Mouse (Mus musculus) heart, embryonic 15.5 days (tissue): ENCODE data around the gene Usp42. TPM values are rescaled to one million over a fixed set of nuclear protein-coding genes. Genes with fewer than 3 reads are reported as not detected.

Source experiments
- ATAC-seq: fragments of 200-750 bp; cut with Nextera tagmentation; replicated peaks from 2 replicates; pipeline ENCODE4 v1.8.0; 2017; ENCODE audit warnings: low read depth, moderate TSS enrichment; ENCODE audit not compliant: insufficient number of reproducible peaks, insufficient read depth, low FRiP score
- H3K27ac ChIP-seq: fragments of 300-500 bp; sonication (generic); 2 replicates; pipeline ENCODE4 v1.5.1; 2015; ENCODE audit warnings: mild to moderate bottlenecking, inconsistent platforms
- H3K27me3 ChIP-seq: fragments of 300-500 bp; sonication (generic); 2 replicates; pipeline ENCODE4 v1.6.1; 2015; ENCODE audit warnings: inconsistent platforms
- H3K36me3 ChIP-seq: fragments of 300-500 bp; sonication (generic); 2 replicates; pipeline ENCODE4 v1.6.1; 2015; ENCODE audit warnings: mild to moderate bottlenecking, inconsistent platforms
- H3K4me1 ChIP-seq: fragments of 300-500 bp; sonication (generic); replicated peaks from 2 replicates; pipeline ENCODE4 v1.6.1; 2015; ENCODE audit warnings: inconsistent platforms
- H3K4me2 ChIP-seq: fragments of 300-500 bp; sonication (generic); 2 replicates; pipeline ENCODE4 v1.6.1; 2015; ENCODE audit warnings: inconsistent platforms, mild to moderate bottlenecking, moderate library complexity
- H3K4me3 ChIP-seq: fragments of 300-500 bp; sonication (generic); 2 replicates; pipeline ENCODE4 v1.5.1; 2015; ENCODE audit warnings: mild to moderate bottlenecking, inconsistent platforms
- H3K9ac ChIP-seq: fragments of 300-500 bp; sonication (generic); 2 replicates; pipeline ENCODE4 v1.6.1; 2015; ENCODE audit warnings: mild to moderate bottlenecking, inconsistent platforms
- H3K9me3 ChIP-seq: fragments of 300-500 bp; sonication (generic); replicated peaks from 2 replicates; pipeline ENCODE4 v1.6.1; 2016; ENCODE audit warnings: inconsistent platforms
- WGBS: fragments of 180-500 bp; shearing (Covaris S2); methylation state at CpG from one replicate; pipeline ENCODE4 v1.1.7; 2015; ENCODE audit warnings: mixed read lengths; 5-methylcytosine and 5-hydroxymethylcytosine counted together
- polyA plus RNA-seq: library from polyadenylated mRNA; unstranded; fragments of >200 nt; fragmentation: Nextera tagmentation; extraction: Ambion mirVana; gene quantifications from 2 replicates; pipeline ENCODE4 v1.2.1, GENCODE M21; 2015

The Usp42 gene
- polyA plus RNA-seq, 1 experiment from 2014 or later: 10.3 TPM

GRCm38 (mm10) chr5:143669393-143669792, 62.7 kb downstream of the Usp42 start:
- Histone ChIP-seq H3K27me3 (no peaks in the 10 kb centered on the region), H3K4me3 (no peak overlapping the region), H3K9ac (peak overlapping the region; percentile 40), H3K4me2 (no peak overlapping the region), H3K9me3 (no peaks in the 10 kb centered on the region), H3K4me1 (peaks cover 38% of the 10 kb centered on the region), H3K36me3 (no peaks in the 10 kb centered on the region), H3K27ac (peak overlapping the region; percentile 91)
- ATAC-seq: peak; percentile 53; the same call in 1 of the 2 replicates
- WGBS: 31% methylated on average over 2 of the region's 2 CpGs

DNA sequence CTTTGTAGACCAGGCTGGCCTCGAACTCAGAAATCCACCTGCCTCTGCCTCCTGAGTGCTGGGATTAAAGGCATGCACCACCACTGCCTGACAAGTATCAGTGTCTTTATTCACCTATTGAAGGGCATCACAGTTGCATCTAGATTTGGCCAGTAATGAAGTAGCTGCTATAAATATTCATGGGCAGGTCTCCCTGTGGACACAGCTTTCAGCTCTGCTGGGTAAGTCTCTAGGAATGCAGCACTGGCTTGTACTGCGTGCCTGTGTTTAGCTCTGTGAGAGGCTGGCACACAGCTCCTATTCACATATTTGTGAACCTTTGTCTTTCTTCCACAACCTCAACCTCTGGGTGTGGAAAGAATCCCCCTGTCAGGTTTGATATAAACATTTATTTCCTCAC, 63.2 kb downstream of the Usp42 start:
- Histone ChIP-seq H3K4me1 (peaks cover 43% of the 10 kb centered on the region), H3K27ac (peak overlapping the region; percentile 91), H3K36me3 (no peaks in the 10 kb centered on the region), H3K4me2 (no peak overlapping the region), H3K27me3 (no peaks in the 10 kb centered on the region), H3K4me3 (no peak overlapping the region), H3K9me3 (no peaks in the 10 kb centered on the region), H3K9ac (no peak overlapping the region)
- WGBS: 42% methylated on average over 2 of the region's 2 CpGs
- ATAC-seq: peak; percentile 89

DNA sequence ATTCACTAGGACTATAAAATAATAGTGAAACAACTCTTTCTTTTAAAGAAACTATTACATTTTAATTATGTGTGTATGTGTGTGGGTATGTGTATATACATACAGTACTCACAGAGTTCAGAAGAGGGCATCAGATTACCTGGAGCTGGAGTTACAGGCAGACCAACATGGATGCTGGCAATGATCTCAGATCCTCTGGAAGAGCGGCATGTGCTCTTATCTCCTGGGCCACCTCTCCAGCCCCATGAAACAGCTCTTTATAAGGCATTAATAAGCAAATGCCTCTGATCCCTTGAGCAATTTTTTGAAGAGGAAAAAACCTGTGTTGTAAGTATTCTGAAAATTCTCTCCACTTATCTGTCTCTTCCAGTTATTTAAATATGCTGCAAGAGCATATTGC, 66.1 kb downstream of the Usp42 start:
- H3K27ac ChIP-seq: no peak overlapping the region
- no peaks in the 10 kb centered on the region for H3K9me3 ChIP-seq
- 63% methylated on average over 1 of the region's 1 CpGs for WGBS
- H3K9ac ChIP-seq: no peak overlapping the region
- no peak overlapping the region for H3K4me2 ChIP-seq
- H3K4me3 ChIP-seq: no peak overlapping the region
- no peak for ATAC-seq
- no peaks in the 10 kb centered on the region for H3K27me3 ChIP-seq
- H3K4me1 ChIP-seq: peaks cover 57% of the 10 kb centered on the region
- no peaks in the 10 kb centered on the region for H3K36me3 ChIP-seq

GRCm38 (mm10) chr5:143665561-143665960, 66.5 kb downstream of the Usp42 start:
- no peaks in the 10 kb centered on the region for H3K27me3 ChIP-seq
- H3K36me3 ChIP-seq: no peaks in the 10 kb centered on the region
- H3K9me3 ChIP-seq: no peaks in the 10 kb centered on the region
- 62% methylated on average over 2 of the region's 2 CpGs for WGBS
- H3K9ac ChIP-seq: no peak overlapping the region
- H3K4me1 ChIP-seq: peaks cover 57% of the 10 kb centered on the region
- H3K27ac ChIP-seq: 0 out of 2 replicates have a peak overlapping the region, but pooled peaks have one; percentile 20
- ATAC-seq: no peak
- H3K4me2 ChIP-seq: no peak overlapping the region
- H3K4me3 ChIP-seq: no peak overlapping the region

DNA sequence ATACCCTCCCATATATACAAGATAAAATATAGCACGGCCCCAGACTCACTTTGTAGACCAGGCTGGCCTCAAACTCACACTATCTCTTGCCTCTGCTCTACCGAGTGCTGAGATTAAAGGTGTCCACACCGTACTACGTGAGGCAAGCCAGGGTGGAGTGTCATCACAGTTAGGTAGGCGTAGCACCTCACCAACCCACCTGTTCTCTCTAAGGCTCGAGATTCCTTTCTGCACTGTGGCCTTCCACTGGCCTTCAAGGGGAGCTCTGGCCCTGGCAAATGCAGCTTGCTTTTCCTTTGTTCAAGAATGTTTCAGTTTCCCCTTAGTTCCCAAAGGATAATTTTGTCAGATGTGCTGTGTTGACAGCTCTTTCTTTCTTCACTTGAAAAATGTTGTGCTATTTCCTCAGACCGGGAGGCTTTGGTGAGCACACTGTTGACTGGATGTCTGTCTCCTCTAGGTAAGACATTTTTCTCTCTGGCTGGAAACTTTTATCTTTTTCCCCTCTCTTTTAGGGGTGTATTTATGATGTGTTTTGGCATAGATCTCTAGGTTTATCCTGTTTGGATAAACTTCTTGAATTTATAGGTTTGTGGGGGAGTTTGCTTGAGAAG, 68.9 kb downstream of the Usp42 start:
- Histone ChIP-seq H3K4me1 (peaks cover 50% of the 10 kb centered on the region), H3K36me3 (no peaks in the 10 kb centered on the region), H3K9me3 (no peaks in the 10 kb centered on the region), H3K4me3 (no peak overlapping the region), H3K4me2 (no peak overlapping the region), H3K9ac (0 out of 2 replicates have a peak overlapping the region, but pooled peaks have one; percentile 16), H3K27ac (0 out of 2 replicates have a peak overlapping the region, but pooled peaks have one; percentile 48), H3K27me3 (no peaks in the 10 kb centered on the region)
- WGBS: 41% methylated on average over 7 of the region's 7 CpGs
- no peak for ATAC-seq

Other genes starting within 250 kb of the Usp42 start
- 322 and 367 TPM in 2 replicates for gene Rac1, start 204.2 kb downstream of the Usp42 start, polyA plus RNA-seq
- gene Cyth3, start 109.8 kb downstream of the Usp42 start, polyA plus RNA-seq: 49.9 and 57.6 TPM in 2 replicates
- gene Eif2ak1, start 85.5 kb upstream of the Usp42 start, polyA plus RNA-seq: 22.9 and 27.3 TPM in 2 replicates
- gene Ankrd61, start 165.4 kb upstream of the Usp42 start, polyA plus RNA-seq: 0.11 and 0.33 TPM in 2 replicates
- gene Aimp2, start 177.6 kb upstream of the Usp42 start, polyA plus RNA-seq: 78.7 and 81.1 TPM in 2 replicates
- 15.5 and 18.9 TPM in 2 replicates for gene Pms2, start 177.7 kb upstream of the Usp42 start, polyA plus RNA-seq
- 0.43 and 0.53 TPM in 2 replicates for gene Gm42421, start 195.9 kb upstream of the Usp42 start, polyA plus RNA-seq
- 0.63 and 0.74 TPM in 2 replicates for gene Rsph10b, start 200.8 kb upstream of the Usp42 start, polyA plus RNA-seq